Mouse (Mus musculus): ENCODE measurements around the gene Zfp462. TPM values are rescaled to one million over a fixed set of nuclear protein-coding genes. Genes with fewer than 3 reads are reported as not detected.

Gene Zfp462
- polyA plus RNA-seq, 1 experiment = 2.5 TPM

DNA sequence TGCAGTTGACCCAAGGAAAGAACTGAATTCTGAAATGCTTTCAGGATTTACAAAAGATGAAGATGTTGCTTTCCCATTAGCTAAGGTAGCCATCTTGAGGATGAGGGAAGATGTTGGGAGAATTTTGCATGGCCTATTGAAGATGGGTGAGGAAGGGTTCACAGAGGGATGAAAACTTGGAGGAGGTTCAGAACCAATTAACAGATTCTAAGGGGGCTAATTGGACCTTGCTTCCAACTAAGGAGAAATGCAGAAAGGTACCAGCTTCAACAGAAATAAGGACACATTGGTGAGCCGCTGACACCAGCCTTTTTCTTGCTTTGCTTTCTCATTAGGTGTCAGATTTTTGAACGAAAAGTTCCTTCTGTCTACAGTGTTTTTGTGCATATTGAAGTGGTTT is 6.0 kb downstream of the Zfp462 start:
- Histone ChIP-seq H3K4me3 (ENCODE audit: extremely low read depth, insufficient read depth, insufficient read length) (no peak overlapping the region), H3K36me3 (ENCODE audit: control insufficient read depth, insufficient read depth, low read length) (no peaks in the 10 kb centered on the region)
- TF ChIP-seq CTCF (IDR thresholded peaks at IDR 0.05; ENCODE audit: extremely low read depth, insufficient read depth, insufficient read length, insufficient replicate concordance) = no peak
- no peak for TF ChIP-seq POLR2A (IDR thresholded peaks at IDR 0.05; ENCODE audit: low read depth, low read length)

DNA sequence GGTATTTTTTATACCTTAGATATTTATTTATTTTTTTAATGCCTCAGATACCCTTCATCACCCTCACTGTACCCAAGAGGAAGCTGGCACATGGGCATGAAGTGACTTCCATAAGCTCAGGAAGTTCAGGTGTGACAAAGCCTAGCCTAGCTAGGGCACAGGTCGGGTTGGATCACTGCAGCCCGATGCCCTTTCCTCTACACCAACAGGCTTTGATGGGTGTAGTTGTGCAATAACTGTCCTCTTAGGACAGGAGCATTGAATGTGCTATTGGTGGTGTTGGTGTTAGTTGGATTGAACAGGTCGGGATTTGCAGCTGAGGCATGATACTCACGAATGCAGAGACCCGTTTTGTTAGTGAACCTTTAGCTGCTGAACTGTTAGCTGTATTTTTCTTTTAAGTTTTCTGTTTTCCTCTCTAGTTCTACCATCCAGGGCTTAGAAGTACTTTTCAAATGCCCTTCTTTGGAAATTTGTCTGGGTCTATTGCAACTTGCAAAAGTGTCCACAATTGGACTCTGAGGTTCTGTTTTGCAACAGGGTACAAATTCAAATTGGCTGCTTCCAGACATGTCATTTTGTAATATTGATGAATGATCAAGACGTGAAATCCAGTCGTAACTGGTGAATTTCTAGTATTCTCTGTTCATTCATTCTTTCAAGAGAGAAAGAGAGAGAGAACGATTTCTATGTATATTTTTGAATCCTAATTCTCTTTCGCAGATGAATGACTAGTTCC is 9.0 kb downstream of the Zfp462 start:
- WGBS = 86% methylated on average over 9 of the region's 9 CpGs
- Histone ChIP-seq H3K36me3 (ENCODE audit: control insufficient read depth, insufficient read depth, low read length) (no peaks in the 10 kb centered on the region), H3K4me1 (ENCODE audit: control insufficient read depth, insufficient read depth, insufficient read length) (no peaks in the 10 kb centered on the region), H3K27ac (ENCODE audit: insufficient read depth, low read length) (no peak overlapping the region), H3K27me3 (ENCODE audit: control insufficient read depth, insufficient read depth, low read length) (peaks cover 2% of the 10 kb centered on the region; the same call in 1 of the 2 replicates), H3K4me3 (ENCODE audit: extremely low read depth, insufficient read depth, insufficient read length) (no peak overlapping the region)
- no peak for TF ChIP-seq POLR2A (IDR thresholded peaks at IDR 0.05; ENCODE audit: low read depth, low read length)
- TF ChIP-seq CTCF (IDR thresholded peaks at IDR 0.05; ENCODE audit: extremely low read depth, insufficient read depth, insufficient read length, insufficient replicate concordance) = no peak
- no peak for DNase-seq (ENCODE audit: low read depth in 1 of 2, low spot score in 2 of 2)

More for the DNA sequence above, 6.0 kb downstream of the Zfp462 start:
- Histone ChIP-seq H3K4me1 (ENCODE audit: control insufficient read depth, insufficient read depth, insufficient read length) (no peaks in the 10 kb centered on the region), H3K27ac (ENCODE audit: insufficient read depth, low read length) (no peak overlapping the region), H3K27me3 (ENCODE audit: control insufficient read depth, insufficient read depth, low read length) (peaks cover 3% of the 10 kb centered on the region)
- DNase-seq (ENCODE audit: low read depth in 1 of 2, low spot score in 2 of 2) = no peak
- WGBS = 67% methylated on average over 2 of the region's 2 CpGs

DNA sequence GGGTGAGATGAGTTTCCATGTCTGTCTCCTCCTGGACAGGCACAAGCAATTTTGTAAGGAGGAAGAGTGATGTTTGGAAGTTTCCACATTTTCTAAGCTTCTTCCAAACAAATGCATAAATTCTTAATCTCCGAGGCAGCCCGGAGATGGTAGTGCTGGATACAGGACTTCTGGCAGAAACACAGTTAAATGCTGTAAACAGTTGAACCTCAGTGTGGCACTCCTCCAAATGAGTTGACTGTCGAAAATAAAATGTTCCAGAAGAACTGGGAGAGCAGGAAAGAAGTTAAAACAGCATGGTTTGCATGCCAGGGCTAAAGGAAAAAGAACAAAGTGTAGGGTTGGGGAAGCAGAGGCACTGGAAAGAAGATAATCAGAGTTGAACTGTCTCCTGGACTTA is 9.6 kb downstream of the Zfp462 start:
- no peak overlapping the region for H3K4me3 ChIP-seq (ENCODE audit: extremely low read depth, insufficient read depth, insufficient read length)
- H3K36me3 ChIP-seq (ENCODE audit: control insufficient read depth, insufficient read depth, low read length) = no peaks in the 10 kb centered on the region
- H3K27me3 ChIP-seq (ENCODE audit: control insufficient read depth, insufficient read depth, low read length) = no peaks in the 10 kb centered on the region
- 80% methylated on average over 3 of the region's 3 CpGs for WGBS
- no peak for DNase-seq (ENCODE audit: low read depth in 1 of 2, low spot score in 2 of 2)
- H3K4me1 ChIP-seq (ENCODE audit: control insufficient read depth, insufficient read depth, insufficient read length) = no peaks in the 10 kb centered on the region
- no peak for TF ChIP-seq CTCF (IDR thresholded peaks at IDR 0.05; ENCODE audit: extremely low read depth, insufficient read depth, insufficient read length, insufficient replicate concordance)
- no peak for TF ChIP-seq POLR2A (IDR thresholded peaks at IDR 0.05; ENCODE audit: low read depth, low read length)
- no peak overlapping the region for H3K27ac ChIP-seq (ENCODE audit: insufficient read depth, low read length)

DNA sequence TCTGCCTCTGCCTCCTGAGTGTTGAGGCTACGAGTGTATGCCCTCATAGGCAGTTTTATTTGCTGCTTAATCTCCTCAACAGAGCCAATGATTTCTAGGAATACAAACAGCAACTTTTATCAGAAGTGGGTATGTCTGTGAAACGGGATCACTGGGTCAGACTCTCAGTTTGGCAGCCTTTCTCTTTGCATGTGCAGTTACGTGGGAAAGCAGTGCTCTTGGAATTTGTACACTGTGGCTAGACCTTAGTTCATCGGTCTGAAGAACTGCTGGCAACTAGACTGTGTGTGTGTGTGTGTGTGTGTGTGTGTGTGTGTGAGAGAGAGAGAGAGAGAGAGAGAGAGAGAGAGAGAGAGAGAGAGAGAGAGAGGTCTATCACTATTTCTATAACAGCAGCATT is 15.9 kb downstream of the Zfp462 start:
- Histone ChIP-seq H3K27me3 (ENCODE audit: control insufficient read depth, insufficient read depth, low read length) (no peaks in the 10 kb centered on the region), H3K36me3 (ENCODE audit: control insufficient read depth, insufficient read depth, low read length) (no peaks in the 10 kb centered on the region), H3K4me3 (ENCODE audit: extremely low read depth, insufficient read depth, insufficient read length) (no peak overlapping the region), H3K4me1 (ENCODE audit: control insufficient read depth, insufficient read depth, insufficient read length) (no peaks in the 10 kb centered on the region), H3K27ac (ENCODE audit: insufficient read depth, low read length) (no peak overlapping the region)
- WGBS = 82% methylated on average over 4 of the region's 4 CpGs
- TF ChIP-seq POLR2A (IDR thresholded peaks at IDR 0.05; ENCODE audit: low read depth, low read length) (no peak), CTCF (IDR thresholded peaks at IDR 0.05; ENCODE audit: extremely low read depth, insufficient read depth, insufficient read length, insufficient replicate concordance) (no peak)
- no peak for DNase-seq (ENCODE audit: low read depth in 1 of 2, low spot score in 2 of 2)

DNA sequence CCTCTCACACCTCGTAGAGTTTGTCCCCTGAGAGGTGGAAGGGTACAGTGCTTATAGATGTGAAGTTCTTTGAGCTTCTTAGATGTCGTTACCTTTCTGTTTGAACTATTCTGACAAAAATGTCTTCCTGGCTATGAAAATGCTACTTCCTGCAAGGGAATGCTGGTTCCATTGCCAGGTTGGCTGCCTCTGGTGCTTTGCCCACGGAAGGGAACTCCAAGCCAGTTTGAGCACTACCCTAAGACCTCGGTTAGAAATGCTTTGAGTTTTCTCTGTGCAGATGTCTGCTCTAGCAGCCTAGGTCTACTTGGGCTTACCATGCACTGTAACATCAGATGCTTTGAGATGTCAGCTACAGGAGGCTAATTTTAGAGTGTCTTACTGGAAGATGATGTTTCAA is 17.3 kb downstream of the Zfp462 start:
- H3K27me3 ChIP-seq (ENCODE audit: control insufficient read depth, insufficient read depth, low read length) = no peaks in the 10 kb centered on the region
- H3K27ac ChIP-seq (ENCODE audit: insufficient read depth, low read length) = no peak overlapping the region
- no peak for TF ChIP-seq POLR2A (IDR thresholded peaks at IDR 0.05; ENCODE audit: low read depth, low read length)
- TF ChIP-seq CTCF (IDR thresholded peaks at IDR 0.05; ENCODE audit: extremely low read depth, insufficient read depth, insufficient read length, insufficient replicate concordance) = no peak
- no peaks in the 10 kb centered on the region for H3K36me3 ChIP-seq (ENCODE audit: control insufficient read depth, insufficient read depth, low read length)
- 78% methylated on average over 4 of the region's 4 CpGs for WGBS
- no peak for DNase-seq (ENCODE audit: low read depth in 1 of 2, low spot score in 2 of 2)
- no peaks in the 10 kb centered on the region for H3K4me1 ChIP-seq (ENCODE audit: control insufficient read depth, insufficient read depth, insufficient read length)
- H3K4me3 ChIP-seq (ENCODE audit: extremely low read depth, insufficient read depth, insufficient read length) = no peak overlapping the region

DNA sequence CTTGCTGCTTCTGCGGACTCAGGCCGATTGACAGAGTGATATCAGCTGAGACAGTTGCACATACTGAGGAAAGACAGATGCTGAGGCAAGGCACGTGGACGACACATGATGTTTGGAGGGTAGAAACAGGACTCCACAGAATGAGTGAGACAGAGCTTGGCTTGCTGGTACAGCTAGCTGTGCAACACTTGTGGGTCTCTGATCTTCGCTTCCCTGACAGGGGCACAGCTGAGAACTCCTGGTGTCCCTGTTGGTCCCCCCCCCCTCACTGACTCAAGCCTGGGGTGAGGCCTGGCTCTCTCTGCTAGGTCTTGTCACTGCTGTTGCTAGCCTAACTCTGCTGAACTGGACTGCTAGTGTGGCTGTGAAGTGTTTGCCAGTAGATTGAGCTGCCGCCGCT is 18.7 kb downstream of the Zfp462 start:
- H3K36me3 ChIP-seq (ENCODE audit: control insufficient read depth, insufficient read depth, low read length) = no peaks in the 10 kb centered on the region
- H3K4me1 ChIP-seq (ENCODE audit: control insufficient read depth, insufficient read depth, insufficient read length) = no peaks in the 10 kb centered on the region
- H3K27me3 ChIP-seq (ENCODE audit: control insufficient read depth, insufficient read depth, low read length) = no peaks in the 10 kb centered on the region
- no peak overlapping the region for H3K4me3 ChIP-seq (ENCODE audit: extremely low read depth, insufficient read depth, insufficient read length)
- WGBS = 94% methylated on average over 7 of the region's 7 CpGs
- H3K27ac ChIP-seq (ENCODE audit: insufficient read depth, low read length) = no peak overlapping the region
- DNase-seq (ENCODE audit: low read depth in 1 of 2, low spot score in 2 of 2) = no peak
- TF ChIP-seq POLR2A (IDR thresholded peaks at IDR 0.05; ENCODE audit: low read depth, low read length) (no peak), CTCF (IDR thresholded peaks at IDR 0.05; ENCODE audit: extremely low read depth, insufficient read depth, insufficient read length, insufficient replicate concordance) (no peak)

GRCm38 (mm10) chr4:54965169-54965695 is 20.4 kb downstream of the Zfp462 start:
- no peak for DNase-seq (ENCODE audit: low read depth in 1 of 2, low spot score in 2 of 2)
- Histone ChIP-seq H3K27me3 (ENCODE audit: control insufficient read depth, insufficient read depth, low read length) (no peaks in the 10 kb centered on the region), H3K4me1 (ENCODE audit: control insufficient read depth, insufficient read depth, insufficient read length) (no peaks in the 10 kb centered on the region), H3K4me3 (ENCODE audit: extremely low read depth, insufficient read depth, insufficient read length) (no peak overlapping the region), H3K36me3 (ENCODE audit: control insufficient read depth, insufficient read depth, low read length) (no peaks in the 10 kb centered on the region), H3K27ac (ENCODE audit: insufficient read depth, low read length) (no peak overlapping the region)
- TF ChIP-seq POLR2A (IDR thresholded peaks at IDR 0.05; ENCODE audit: low read depth, low read length) (no peak), CTCF (IDR thresholded peaks at IDR 0.05; ENCODE audit: extremely low read depth, insufficient read depth, insufficient read length, insufficient replicate concordance) (no peak)
- 89% methylated on average over 9 of the region's 9 CpGs for WGBS
